12 mouse cellular contexts compared by ENCODE assay signal in the genomic region with DNA sequence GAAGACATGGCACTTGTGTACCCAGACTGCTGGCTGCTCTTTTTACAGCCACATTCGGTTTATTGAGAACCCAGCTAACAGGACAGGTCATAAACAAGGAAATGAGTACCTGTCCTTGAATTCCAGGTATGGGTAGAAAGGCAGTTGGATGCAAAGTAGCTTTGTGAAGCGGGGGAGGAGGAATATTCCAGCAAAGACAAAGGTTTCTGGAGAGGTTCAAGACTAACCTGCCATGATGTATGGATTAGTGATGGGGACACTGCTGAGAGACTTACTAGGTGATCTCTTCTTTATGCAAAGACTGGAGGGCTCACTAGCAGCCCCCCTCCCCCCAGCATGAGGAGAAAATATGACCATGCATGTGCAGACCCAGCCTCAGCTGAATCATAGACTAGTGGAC. TPM values are rescaled to one million over a fixed set of nuclear protein-coding genes. Genes with fewer than 3 reads are reported as not detected.
DNase-seq lines count a peak whose midpoint lies in the region; ATAC-seq and TF ChIP-seq lines count a peak whose summit lies in the region.
"Had no signal": no experiment of that assay in that cellular context is flagged by ENCODE, and none has a peak within 500 bp of the region (broad histone marks: within the 10 kb centered on the region; RNA-seq: fewer than 3 reads in every experiment).

No protein-coding gene starts in this region.

- WGBS in liver, embryonic 11.5 days: 82% methylated on average over 2 of the region's 2 CpGs
- 84% methylated on average over 2 of the region's 2 CpGs for WGBS in hindbrain, embryonic 12.5 days
- WGBS in liver, embryonic 14.5 days (ENCODE audit: insufficient replicate concordance): 69% methylated on average over 2 of the region's 2 CpGs
- 72% methylated on average over 2 of the region's 2 CpGs for WGBS in neural tube, embryonic 15.5 days
- 85% methylated on average over 2 of the region's 2 CpGs for WGBS in heart, embryonic 12.5 days

- H3K9ac ChIP-seq in liver, embryonic 11.5 days (ENCODE audit: low read depth, low read length): no peak overlapping the region
- no peak overlapping the region for H3K9ac ChIP-seq in hindbrain, embryonic 12.5 days
- no peak overlapping the region for H3K9ac ChIP-seq in liver, embryonic 14.5 days (replicated peaks)
- no peak overlapping the region for H3K9ac ChIP-seq in neural tube, embryonic 15.5 days (replicated peaks)
- no peak overlapping the region for H3K9ac ChIP-seq in heart, embryonic 12.5 days

- no peak for TF ChIP-seq CTCF in liver, embryonic 14.5 days (IDR thresholded peaks at IDR 0.05; ENCODE audit: low read depth)

- DNase-seq in liver, embryonic 11.5 days (ENCODE audit: low spot score): no peak
- DNase-seq in liver: no peak
- no peak for DNase-seq in liver, embryonic 14.5 days (ENCODE audit: low read depth in 3 of 3, low spot score in 3 of 3)
- DNase-seq in left cerebral cortex, postnatal 4 days: no peak
- DNase-seq: kidney, postnatal 10 days; lung, postnatal 14 days; thymus, postnatal 4 days had no signal

- H3K4me3 ChIP-seq in liver, embryonic 11.5 days (ENCODE audit: low read depth, low read length): no peak overlapping the region
- H3K4me3 ChIP-seq in hindbrain, embryonic 12.5 days: no peak overlapping the region
- H3K4me3 ChIP-seq in liver, embryonic 14.5 days (ENCODE audit: insufficient read depth in 1 of 2, low read depth in 2 of 2, low read length in 2 of 2): no peak overlapping the region
- H3K4me3 ChIP-seq in neural tube, embryonic 15.5 days (replicated peaks): peak overlapping the region; percentile 71; the same call in 1 of the 2 replicates
- H3K4me3 ChIP-seq in heart, embryonic 12.5 days: no peak overlapping the region

- H3K27ac ChIP-seq in liver, embryonic 11.5 days (ENCODE audit: low read depth, low read length): no peak overlapping the region
- H3K27ac ChIP-seq in hindbrain, embryonic 12.5 days: peak overlapping the region; percentile 86
- no peak overlapping the region for H3K27ac ChIP-seq in liver, embryonic 14.5 days
- H3K27ac ChIP-seq in neural tube, embryonic 15.5 days (replicated peaks): peak overlapping the region; percentile 88
- no peak overlapping the region for H3K27ac ChIP-seq in heart, embryonic 12.5 days (ENCODE audit: poor library complexity, severe bottlenecking)

- no peaks in the 10 kb centered on the region for H3K27me3 ChIP-seq in liver, embryonic 11.5 days (replicated peaks; ENCODE audit: control insufficient read depth, insufficient read depth, low read length)
- H3K27me3 ChIP-seq in hindbrain, embryonic 12.5 days: no peaks in the 10 kb centered on the region
- H3K27me3 ChIP-seq in liver, embryonic 14.5 days (ENCODE audit: control insufficient read depth, insufficient read depth, low read length): no peaks in the 10 kb centered on the region
- no peaks in the 10 kb centered on the region for H3K27me3 ChIP-seq in neural tube, embryonic 15.5 days (replicated peaks)
- no peaks in the 10 kb centered on the region for H3K27me3 ChIP-seq in heart, embryonic 12.5 days (replicated peaks)

- no peak for ATAC-seq in liver, embryonic 11.5 days (replicated peaks; ENCODE audit: low FRiP score)
- no peak for ATAC-seq in hindbrain, embryonic 12.5 days (ENCODE audit: low FRiP score)
- no peak for ATAC-seq in liver, embryonic 14.5 days (ENCODE audit: insufficient read depth)
- ATAC-seq in neural tube, embryonic 15.5 days (ENCODE audit: low FRiP score): no peak
- ATAC-seq in heart, embryonic 12.5 days (ENCODE audit: insufficient number of reproducible peaks, low FRiP score): no peak

- H3K4me1 ChIP-seq in liver, embryonic 11.5 days (replicated peaks; ENCODE audit: control insufficient read depth, insufficient read depth, low read length): peaks cover 12% of the 10 kb centered on the region
- peaks cover 30% of the 10 kb centered on the region for H3K4me1 ChIP-seq in hindbrain, embryonic 12.5 days
- H3K4me1 ChIP-seq in liver, embryonic 14.5 days (replicated peaks; ENCODE audit: control insufficient read depth in 2 of 2, insufficient read depth in 2 of 2, low read length in 1 of 2): peaks cover 6 to 14% of the 10 kb centered on the region in 2 experiments
- H3K4me1 ChIP-seq in neural tube, embryonic 15.5 days: peaks cover 38% of the 10 kb centered on the region
- peaks cover 22% of the 10 kb centered on the region for H3K4me1 ChIP-seq in heart, embryonic 12.5 days (replicated peaks)

- peaks cover 16% of the 10 kb centered on the region; the same call in 1 of the 2 replicates for H3K36me3 ChIP-seq in liver, embryonic 11.5 days (ENCODE audit: control insufficient read depth, insufficient read depth, low read length)
- peaks cover 16% of the 10 kb centered on the region; the same call in 1 of the 2 replicates for H3K36me3 ChIP-seq in hindbrain, embryonic 12.5 days
- H3K36me3 ChIP-seq in liver, embryonic 14.5 days (replicated peaks; ENCODE audit: control insufficient read depth, insufficient read depth, low read depth): no peaks in the 10 kb centered on the region
- peaks cover 14% of the 10 kb centered on the region; the same call in 1 of the 2 replicates for H3K36me3 ChIP-seq in neural tube, embryonic 15.5 days
- peaks cover 23% of the 10 kb centered on the region for H3K36me3 ChIP-seq in heart, embryonic 12.5 days

- no peak for TF ChIP-seq EP300 in liver, embryonic 14.5 days (IDR thresholded peaks at IDR 0.05; ENCODE audit: low read depth)

- intact Hi-C loops in left cerebral cortex, postnatal 4 days (cut with DNase I): no loop called here

- peak overlapping the region; percentile 74 for H3K4me2 ChIP-seq in liver, embryonic 11.5 days
- H3K4me2 ChIP-seq in hindbrain, embryonic 12.5 days (replicated peaks): 0 out of 2 replicates have a peak overlapping the region, but pooled peaks have one; percentile 49
- H3K4me2 ChIP-seq in liver, embryonic 14.5 days (ENCODE audit: low read depth): peak overlapping the region; percentile 90; the same call in 1 of the 2 replicates
- peak overlapping the region; percentile 62 for H3K4me2 ChIP-seq in neural tube, embryonic 15.5 days
- no peak overlapping the region for H3K4me2 ChIP-seq in heart, embryonic 12.5 days

- no peaks in the 10 kb centered on the region for H3K9me3 ChIP-seq in liver, embryonic 11.5 days (ENCODE audit: control insufficient read depth, low read length)
- H3K9me3 ChIP-seq in hindbrain, embryonic 12.5 days (replicated peaks): 0 out of 2 replicates have a peak, but pooled peaks cover 3% of the 10 kb centered on the region
- H3K9me3 ChIP-seq in liver, embryonic 14.5 days (ENCODE audit: control insufficient read depth, low read length): no peaks in the 10 kb centered on the region
- H3K9me3 ChIP-seq in neural tube, embryonic 15.5 days (replicated peaks): no peaks in the 10 kb centered on the region
- peaks cover 3% of the 10 kb centered on the region; the same call in 1 of the 2 replicates for H3K9me3 ChIP-seq in heart, embryonic 12.5 days (replicated peaks)

RNA-seq across cellular contexts. Expression of a gene that starts 1.1 kb away (rescaled TPM):
- 5.9 and 10.0 TPM in 2 replicates for polyA plus RNA-seq in liver, embryonic 11.5 days (2014; fragmentation: Nextera tagmentation; extraction: Ambion mirVana)
- polyA plus RNA-seq in hindbrain, embryonic 12.5 days (2016; fragmentation: Nextera tagmentation; extraction: Ambion mirVana): 16.4 and 19.7 TPM in 2 replicates
- polyA plus RNA-seq in liver, embryonic 14.5 days (2012; rRNA removed): 16.8 and 17.1 TPM in 2 replicates
- polyA plus RNA-seq in liver, embryonic 14.5 days (2014; fragmentation: Nextera tagmentation; extraction: Ambion mirVana): 2.5 and 3.2 TPM in 2 replicates
- 18.5 and 21.6 TPM in 2 replicates for polyA plus RNA-seq in neural tube, embryonic 15.5 days (2015; fragmentation: Nextera tagmentation; extraction: Ambion mirVana)
- 10.5 and 11.4 TPM in 2 replicates for polyA plus RNA-seq in heart, embryonic 12.5 days (2016; fragmentation: Nextera tagmentation; extraction: Ambion mirVana)
- 10 to 100 TPM; 49.1 to 49.7 TPM for total RNA-seq in left cerebral cortex, postnatal 4 days (2021)

RNA-seq across cellular contexts. Expression of a gene that starts 20.1 kb away (rescaled TPM):
- 0.12 and 0.26 TPM in 2 replicates for polyA plus RNA-seq in liver, embryonic 11.5 days (2014; fragmentation: Nextera tagmentation; extraction: Ambion mirVana)
- 0.39 and 0.50 TPM in 2 replicates for polyA plus RNA-seq in hindbrain, embryonic 12.5 days (2016; fragmentation: Nextera tagmentation; extraction: Ambion mirVana)
- polyA plus RNA-seq in liver, embryonic 14.5 days (2012; rRNA removed): 0.03 and 0.04 TPM in 2 replicates
- polyA plus RNA-seq in liver, embryonic 14.5 days (2014; fragmentation: Nextera tagmentation; extraction: Ambion mirVana): not detected in 2 replicates
- 0.47 and 0.49 TPM in 2 replicates for polyA plus RNA-seq in neural tube, embryonic 15.5 days (2015; fragmentation: Nextera tagmentation; extraction: Ambion mirVana)
- polyA plus RNA-seq in heart, embryonic 12.5 days (2016; fragmentation: Nextera tagmentation; extraction: Ambion mirVana): 0.14 TPM in 1 of 2 replicates, not detected in the other
- total RNA-seq in left cerebral cortex, postnatal 4 days (2021): not detected
- total RNA-seq: heart, postnatal 25 days; left cerebral cortex, postnatal 10 days had no signal

RNA-seq across cellular contexts. Expression of a gene that starts 39.0 kb away (rescaled TPM):
- polyA plus RNA-seq in liver, embryonic 11.5 days (2014; fragmentation: Nextera tagmentation; extraction: Ambion mirVana): 8.4 and 9.5 TPM in 2 replicates
- 8.9 and 9.4 TPM in 2 replicates for polyA plus RNA-seq in hindbrain, embryonic 12.5 days (2016; fragmentation: Nextera tagmentation; extraction: Ambion mirVana)
- 4.6 and 5.0 TPM in 2 replicates for polyA plus RNA-seq in liver, embryonic 14.5 days (2012; rRNA removed)
- 1.5 and 2.6 TPM in 2 replicates for polyA plus RNA-seq in liver, embryonic 14.5 days (2014; fragmentation: Nextera tagmentation; extraction: Ambion mirVana)
- 8.7 and 9.5 TPM in 2 replicates for polyA plus RNA-seq in neural tube, embryonic 15.5 days (2015; fragmentation: Nextera tagmentation; extraction: Ambion mirVana)
- polyA plus RNA-seq in heart, embryonic 12.5 days (2016; fragmentation: Nextera tagmentation; extraction: Ambion mirVana): 6.9 and 7.5 TPM in 2 replicates
- 10 to 100 TPM; 26.1 to 28.5 TPM for total RNA-seq in left cerebral cortex, postnatal 4 days (2021)

RNA-seq across cellular contexts. Expression of a gene that starts 40.7 kb away (rescaled TPM):
- 0.52 and 0.86 TPM in 2 replicates for polyA plus RNA-seq in liver, embryonic 11.5 days (2014; fragmentation: Nextera tagmentation; extraction: Ambion mirVana)
- 2.1 and 3.0 TPM in 2 replicates for polyA plus RNA-seq in hindbrain, embryonic 12.5 days (2016; fragmentation: Nextera tagmentation; extraction: Ambion mirVana)
- 0.08 and 0.22 TPM in 2 replicates for polyA plus RNA-seq in liver, embryonic 14.5 days (2012; rRNA removed)
- 0.16 TPM in 1 of 2 replicates, not detected in the other for polyA plus RNA-seq in liver, embryonic 14.5 days (2014; fragmentation: Nextera tagmentation; extraction: Ambion mirVana)
- polyA plus RNA-seq in neural tube, embryonic 15.5 days (2015; fragmentation: Nextera tagmentation; extraction: Ambion mirVana): 1.4 and 1.8 TPM in 2 replicates
- polyA plus RNA-seq in heart, embryonic 12.5 days (2016; fragmentation: Nextera tagmentation; extraction: Ambion mirVana): 1.2 TPM in 2 replicates
- total RNA-seq in left cerebral cortex, postnatal 4 days (2021): 1 to 10 TPM; 3.3 to 4.0 TPM

RNA-seq across cellular contexts. Expression of a gene that starts 42.1 kb away (rescaled TPM):
- 13.7 and 14.1 TPM in 2 replicates for polyA plus RNA-seq in liver, embryonic 11.5 days (2014; fragmentation: Nextera tagmentation; extraction: Ambion mirVana)
- 21.6 and 21.7 TPM in 2 replicates for polyA plus RNA-seq in hindbrain, embryonic 12.5 days (2016; fragmentation: Nextera tagmentation; extraction: Ambion mirVana)
- polyA plus RNA-seq in liver, embryonic 14.5 days (2012; rRNA removed): 3.0 and 3.4 TPM in 2 replicates
- polyA plus RNA-seq in liver, embryonic 14.5 days (2014; fragmentation: Nextera tagmentation; extraction: Ambion mirVana): 2.3 and 3.6 TPM in 2 replicates
- polyA plus RNA-seq in neural tube, embryonic 15.5 days (2015; fragmentation: Nextera tagmentation; extraction: Ambion mirVana): 41.3 and 43.7 TPM in 2 replicates
- polyA plus RNA-seq in heart, embryonic 12.5 days (2016; fragmentation: Nextera tagmentation; extraction: Ambion mirVana): 17.7 and 18.1 TPM in 2 replicates
- total RNA-seq in left cerebral cortex, postnatal 4 days (2021): 10 to 100 TPM; 74.9 to 80.8 TPM

Comparison
In these comparisons a context has a peak if more than half of its experiments do, and no peak if none do; other contexts are left out.
1. H3K27ac ChIP-seq: peak in hindbrain, embryonic 12.5 days (single experiment) and neural tube, embryonic 15.5 days (single experiment); none in liver, embryonic 11.5 days (single experiment), liver, embryonic 14.5 days (single experiment) and heart, embryonic 12.5 days (single experiment).